Mouse (Mus musculus) CH12.LX (cell line): ENCODE results near the gene Tbc1d10a. TPM values are rescaled to one million over a fixed set of nuclear protein-coding genes. Genes with fewer than 3 reads are reported as not detected.

Experiments used
- DNase-seq: peaks from one replicate; pipeline ENCODE4 v3.0.0-alpha.2; 2013; ENCODE audit errors: extremely low read depth
- H3K27ac ChIP-seq: 2 replicates; pipeline ENCODE4 v1.5.1; 2012; ENCODE audit warnings: low read depth, mild to moderate bottlenecking, control low read depth, moderate library complexity; ENCODE audit not compliant: insufficient read depth
- H3K27me3 ChIP-seq: replicated peaks from 2 replicates; pipeline ENCODE3; 2012; ENCODE audit warnings: inconsistent platforms
- H3K36me3 ChIP-seq, 2 experiments: replicated peaks in 1 of 2; 2 replicates each; pipeline versions ENCODE3 to v1.6.1; 2012; ENCODE audit warnings: inconsistent platforms in 1 of 2, low read length in 1 of 2, mild to moderate bottlenecking in 1 of 2, mixed read lengths in 1 of 2, moderate library complexity in 1 of 2; ENCODE audit not compliant: control insufficient read depth in 1 of 2, insufficient read depth in 1 of 2
- H3K4me1 ChIP-seq, 2 experiments: 2 replicates each; pipeline ENCODE4 v1.6.1; 2012; ENCODE audit warnings: inconsistent platforms in 1 of 2, moderate library complexity in 1 of 2; ENCODE audit not compliant: insufficient read depth in 2 of 2, control insufficient read depth in 1 of 2
- H3K4me2 ChIP-seq: 2 replicates; pipeline ENCODE4 v1.6.1; 2012; ENCODE audit warnings: low read depth, mild to moderate bottlenecking, control low read depth; ENCODE audit not compliant: poor library complexity, insufficient read depth, severe bottlenecking
- H3K4me3 ChIP-seq, 3 experiments: fragments of 150-350 bp in 1 of 3; sonication (generic) in 1 of 3; replicated peaks in 1 of 3; 2 replicates each; pipeline versions ENCODE3 to v1.5.1; 2011 to 2012; ENCODE audit warnings: low read depth in 2 of 3, low read length in 2 of 3, mild to moderate bottlenecking in 2 of 3, moderate library complexity in 2 of 3, control low read depth in 1 of 3, improper control_type of control experiment in 1 of 3, inconsistent platforms in 1 of 3, mixed read lengths in 1 of 3; ENCODE audit not compliant: poor library complexity in 1 of 3
- H3K79me2 ChIP-seq: replicated peaks from 2 replicates; pipeline ENCODE4 v1.6.1; 2012; ENCODE audit warnings: mild to moderate bottlenecking, moderate library complexity; ENCODE audit not compliant: control insufficient read depth, poor library complexity, insufficient read depth, severe bottlenecking; ENCODE audit errors: extremely low read depth
- H3K9ac ChIP-seq: 2 replicates; pipeline ENCODE4 v1.6.1; 2012; ENCODE audit warnings: low read depth, mild to moderate bottlenecking, control low read depth, moderate library complexity; ENCODE audit not compliant: insufficient read depth
- H3K9me3 ChIP-seq: replicated peaks from 2 replicates; pipeline ENCODE3; 2012; ENCODE audit warnings: low read length, inconsistent platforms, mixed read lengths
- CHD1 ChIP-seq: IDR thresholded peaks from 2 replicates; pipeline ENCODE4 v1.6.1; 2012; ENCODE audit warnings: low read depth, low read length, improper control_type of control experiment, inconsistent platforms
- CHD2 ChIP-seq: IDR thresholded peaks from 2 replicates; pipeline ENCODE4 v1.6.1; 2011; ENCODE audit warnings: low read length, improper control_type of control experiment
- ELF1 ChIP-seq: IDR thresholded peaks from 2 replicates; pipeline ENCODE4 v1.6.1; 2014; ENCODE audit warnings: low read depth, mild to moderate bottlenecking, inconsistent platforms, low read length, improper control_type of control experiment
- EP300 ChIP-seq: IDR thresholded peaks from 2 replicates; pipeline ENCODE4 v1.6.1; 2011; ENCODE audit warnings: low read length, improper control_type of control experiment
- ETS1 ChIP-seq: conservative IDR thresholded peaks from 2 replicates; pipeline ENCODE4 v1.6.1; 2012; ENCODE audit warnings: low read depth, mild to moderate bottlenecking, inconsistent platforms, low read length, improper control_type of control experiment, moderate library complexity
- HCFC1 ChIP-seq: IDR thresholded peaks from 2 replicates; pipeline ENCODE4 v1.6.1; 2012; ENCODE audit warnings: low read depth, mild to moderate bottlenecking, inconsistent platforms, low read length, improper control_type of control experiment
- IRF4 ChIP-seq: IDR thresholded peaks from 2 replicates; pipeline ENCODE4 v1.6.1; 2014; ENCODE audit warnings: low read depth, mild to moderate bottlenecking, inconsistent platforms, low read length, improper control_type of control experiment
- MAFK ChIP-seq: IDR thresholded peaks from 2 replicates; pipeline ENCODE4 v1.6.1; 2011; ENCODE audit warnings: low read length, improper control_type of control experiment; ENCODE audit not compliant: insufficient replicate concordance
- MAX ChIP-seq: IDR thresholded peaks from 2 replicates; pipeline ENCODE4 v1.6.1; 2011; ENCODE audit warnings: low read length, improper control_type of control experiment
- MAZ ChIP-seq: IDR thresholded peaks from 2 replicates; pipeline ENCODE4 v1.6.1; 2012; ENCODE audit warnings: low read depth, mild to moderate bottlenecking, inconsistent platforms, low read length, improper control_type of control experiment, moderate library complexity
- MEF2A ChIP-seq: IDR thresholded peaks from 2 replicates; pipeline ENCODE4 v1.6.1; 2014; ENCODE audit warnings: low read depth, mild to moderate bottlenecking, inconsistent platforms, low read length, improper control_type of control experiment, borderline replicate concordance
- MXI1 ChIP-seq: IDR thresholded peaks from 2 replicates; pipeline ENCODE4 v1.6.1; 2011; ENCODE audit warnings: mild to moderate bottlenecking, low read depth, low read length, improper control_type of control experiment
- MYC ChIP-seq: IDR thresholded peaks from 2 replicates; pipeline ENCODE4 v1.6.1; 2011; ENCODE audit warnings: low read depth, mild to moderate bottlenecking, improper control_type of control experiment, low read length
- POLR2A ChIP-seq: IDR thresholded peaks from 2 replicates; pipeline ENCODE4 v1.6.1; 2011; ENCODE audit warnings: low read depth, mild to moderate bottlenecking, improper control_type of control experiment, low read length
- RCOR1 ChIP-seq: conservative IDR thresholded peaks from 2 replicates; pipeline ENCODE4 v1.6.1; 2012; ENCODE audit warnings: low read depth, mild to moderate bottlenecking, inconsistent platforms, low read length, improper control_type of control experiment
- SIN3A ChIP-seq: IDR thresholded peaks from 2 replicates; pipeline ENCODE4 v1.6.1; 2012; ENCODE audit warnings: low read length, improper control_type of control experiment, inconsistent platforms
- SMC3 ChIP-seq: IDR thresholded peaks from 2 replicates; pipeline ENCODE4 v1.6.1; 2011; ENCODE audit warnings: low read depth, low read length, improper control_type of control experiment
- TBP ChIP-seq: conservative IDR thresholded peaks from 2 replicates; pipeline ENCODE4 v1.6.1; 2011; ENCODE audit warnings: low read depth, low read length, improper control_type of control experiment
- TCF12 ChIP-seq: IDR thresholded peaks from 2 replicates; pipeline ENCODE4 v1.6.1; 2014; ENCODE audit warnings: low read depth, mild to moderate bottlenecking, inconsistent platforms, low read length, improper control_type of control experiment
- ZMIZ1 ChIP-seq: IDR thresholded peaks from 2 replicates; pipeline ENCODE4 v1.6.1; 2012; ENCODE audit warnings: low read depth, mild to moderate bottlenecking, inconsistent platforms, low read length, improper control_type of control experiment
- dilution Hi-C: fragments of 300-500 bp; cut with MboI; formaldehyde crosslinking; loops from 2 replicates; pipeline ENCODE4 v1.14.3; 2020; ENCODE audit warnings: low sequenced_read_pairs; ENCODE audit not compliant: extremely low pct_unique_long_range_greater_than_20kb, extremely low pct_ligation_motif_present
- in situ Hi-C: fragments of 300-500 bp; cut with MboI; formaldehyde crosslinking; loops from 3 replicates; pipeline ENCODE4 v1.14.3; 2019; ENCODE audit warnings: low sequenced_read_pairs, low pct_ligation_motif_present, low pct_unique_long_range_greater_than_20kb, mixed read lengths
- polyA plus RNA-seq: library from polyadenylated mRNA; unstranded; fragments of >175 nt; gene quantifications from 2 replicates; pipeline ENCODE4 v1.2.1, GENCODE M21; 2012; ENCODE audit warnings: low read depth; ENCODE audit not compliant: insufficient read length
- total RNA-seq, 2 experiments: library from RNA; depleted of rRNA; stranded (reverse); fragments of 300-350 nt in 1 of 2; fragments of >200 nt in 1 of 2; gene quantifications; 2 replicates each; pipeline ENCODE4 v1.2.3; 2012 to 2014

Tbc1d10a gene
- total and polyA plus RNA-seq, 3 experiments: 30.3 to 33.9 (median 33.5) TPM

DNA sequence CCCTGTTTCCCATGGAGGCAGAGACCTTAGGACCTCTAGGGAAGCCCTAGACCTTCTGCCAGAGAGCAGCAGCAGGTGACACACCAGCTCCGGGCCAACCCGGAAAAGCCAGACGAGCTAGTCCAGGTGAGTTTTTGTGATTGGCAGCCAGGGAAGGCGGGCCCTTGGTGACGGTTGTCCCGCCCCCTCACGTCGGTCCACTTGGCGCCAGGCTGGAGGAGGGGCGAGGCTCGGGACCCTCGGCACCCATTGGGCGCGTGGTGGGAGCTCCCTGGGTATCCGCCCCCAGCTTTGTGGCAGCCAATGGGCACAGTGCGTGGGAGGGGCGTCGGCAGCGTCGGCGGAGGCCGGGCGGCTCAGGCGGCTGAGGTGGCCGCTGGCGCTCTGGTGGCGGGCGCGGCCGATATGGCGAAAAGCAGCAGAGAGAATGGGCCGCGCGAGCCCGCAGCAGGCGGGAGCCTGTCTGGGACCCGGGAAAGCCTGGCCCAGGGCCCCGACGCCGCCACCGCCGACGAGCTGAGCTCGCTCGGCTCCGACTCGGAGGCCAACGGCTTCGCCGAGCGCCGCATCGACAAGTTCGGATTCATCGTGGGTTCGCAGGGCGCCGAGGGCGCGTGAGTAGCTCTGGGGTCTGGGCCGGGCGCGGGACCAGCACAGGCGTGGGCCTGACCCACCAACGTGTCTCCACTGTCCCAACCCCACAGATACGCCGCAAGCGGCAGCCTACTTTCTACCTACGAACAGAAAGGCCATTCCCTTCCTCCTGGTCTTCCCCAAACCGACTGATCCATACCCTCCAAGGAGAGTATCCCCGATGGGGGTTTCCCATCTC, at the start of gene Tbc1d10a (continued):
- peak; percentile 96 for TF ChIP-seq ELF1

DNA sequence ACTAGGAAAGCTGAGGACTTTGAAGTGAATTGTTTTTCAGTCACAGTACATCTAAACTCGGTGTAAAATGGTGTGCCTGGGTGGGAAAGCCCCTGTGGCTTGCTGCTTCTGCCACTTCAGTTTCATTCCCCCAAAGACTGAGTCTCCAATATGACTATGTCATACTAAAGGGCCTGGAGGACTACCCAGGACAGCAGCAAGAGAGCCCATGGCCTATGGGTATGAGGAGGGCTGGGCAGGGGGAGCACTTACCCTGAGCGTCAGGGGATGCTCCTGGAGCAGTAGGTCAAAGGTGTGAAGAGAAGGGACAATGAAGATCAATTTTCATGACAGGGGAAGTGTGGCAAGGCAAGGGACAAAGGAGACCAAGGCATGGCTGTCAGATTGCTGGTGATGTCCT, 47.6 kb upstream of the Tbc1d10a start:
- Histone ChIP-seq H3K27ac (peak overlapping the region; percentile 93), H3K9ac (peak overlapping the region; percentile 52), H3K4me1 (peaks cover 32 to 65% of the 10 kb centered on the region in 2 experiments), H3K36me3 (peaks cover 43 to 66% of the 10 kb centered on the region in 2 experiments), H3K27me3 (no peaks in the 10 kb centered on the region), H3K9me3 (no peaks in the 10 kb centered on the region), H3K79me2 (peaks cover 20% of the 10 kb centered on the region), H3K4me3 (peak overlapping the region in 1 of 3 experiments; percentile 16), H3K4me2 (peak overlapping the region; percentile 58)
- in situ Hi-C loops (loop anchor here (5.0 kb wide), 1 partner anchor 68 kb away; no protein-coding TSS in a partner anchor), dilution Hi-C loops (no loop called here)
- peak; percentile 65 for DNase-seq
- TF ChIP-seq MAZ (0 out of 2 replicates have a peak, but pooled peaks have one; percentile 37), IRF4 (peak; percentile 77), POLR2A (no peak; the same call in 1 of the 2 replicates), ZMIZ1 (no peak), EP300 (peak; percentile 49; the same call in 1 of the 2 replicates), CHD1 (0 out of 2 replicates have a peak, but pooled peaks have one; percentile 31), MEF2A (peak; percentile 79; the same call in 1 of the 2 replicates), SMC3 (0 out of 2 replicates have a peak, but pooled peaks have one; percentile 5), MYC (peak; percentile 65), SIN3A (0 out of 2 replicates have a peak, but pooled peaks have one; percentile 22), MAFK (0 out of 2 replicates have a peak, but pooled peaks have one; percentile 29), ELF1 (peak; percentile 24; the same call in 1 of the 2 replicates), TCF12 (peak; percentile 56), CHD2 (no peak; the same call in 1 of the 2 replicates), MXI1 (peak; percentile 51; the same call in 1 of the 2 replicates), ETS1 (0 out of 2 replicates have a peak, but pooled peaks have one; percentile 27), RCOR1 (0 out of 2 replicates have a peak, but pooled peaks have one; percentile 32), TBP (peak; percentile 75), MAX (0 out of 2 replicates have a peak, but pooled peaks have one; percentile 12), HCFC1 (no peak; the same call in 1 of the 2 replicates)
